Mouse (Mus musculus): ENCODE results near the gene Trappc6a. TPM values are rescaled to one million over a fixed set of nuclear protein-coding genes. Genes with fewer than 3 reads are reported as not detected.

Gene Trappc6a
- total RNA-seq, 2 experiments from 2014 or later: 16.6 to 18.4 TPM

DNA sequence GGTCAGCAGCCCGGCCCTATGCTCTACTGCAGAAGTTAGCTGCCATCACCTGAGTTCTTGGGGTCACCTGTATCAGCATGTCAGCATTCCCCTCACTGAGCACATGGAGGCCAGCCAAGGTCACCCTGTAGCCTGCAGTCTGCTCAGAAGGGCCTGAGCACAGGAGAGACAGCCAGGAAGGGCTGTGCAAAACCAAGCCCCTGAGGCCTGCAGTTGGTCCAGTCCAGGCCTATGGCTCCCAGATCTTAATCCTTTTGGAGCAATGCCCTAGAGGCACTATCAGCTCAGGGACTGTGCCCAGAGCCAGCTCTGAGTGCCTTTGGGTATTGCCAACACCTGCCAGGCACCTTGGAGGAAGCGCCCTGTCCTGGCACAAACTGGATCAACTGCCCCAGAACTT is 48.9 kb downstream of the Trappc6a start:
- peak overlapping the region; percentile 24; the same call in 1 of the 2 replicates for H3K27ac ChIP-seq
- no peak overlapping the region for H3K4me3 ChIP-seq
- TF ChIP-seq CTCF (IDR thresholded peaks at IDR 0.05): no peak
- intact Hi-C loops (cut with DNase I): no loop called here
- no peak for DNase-seq (ENCODE audit: extremely low spot score in 1 of 2, low spot score in 2 of 2)

DNA sequence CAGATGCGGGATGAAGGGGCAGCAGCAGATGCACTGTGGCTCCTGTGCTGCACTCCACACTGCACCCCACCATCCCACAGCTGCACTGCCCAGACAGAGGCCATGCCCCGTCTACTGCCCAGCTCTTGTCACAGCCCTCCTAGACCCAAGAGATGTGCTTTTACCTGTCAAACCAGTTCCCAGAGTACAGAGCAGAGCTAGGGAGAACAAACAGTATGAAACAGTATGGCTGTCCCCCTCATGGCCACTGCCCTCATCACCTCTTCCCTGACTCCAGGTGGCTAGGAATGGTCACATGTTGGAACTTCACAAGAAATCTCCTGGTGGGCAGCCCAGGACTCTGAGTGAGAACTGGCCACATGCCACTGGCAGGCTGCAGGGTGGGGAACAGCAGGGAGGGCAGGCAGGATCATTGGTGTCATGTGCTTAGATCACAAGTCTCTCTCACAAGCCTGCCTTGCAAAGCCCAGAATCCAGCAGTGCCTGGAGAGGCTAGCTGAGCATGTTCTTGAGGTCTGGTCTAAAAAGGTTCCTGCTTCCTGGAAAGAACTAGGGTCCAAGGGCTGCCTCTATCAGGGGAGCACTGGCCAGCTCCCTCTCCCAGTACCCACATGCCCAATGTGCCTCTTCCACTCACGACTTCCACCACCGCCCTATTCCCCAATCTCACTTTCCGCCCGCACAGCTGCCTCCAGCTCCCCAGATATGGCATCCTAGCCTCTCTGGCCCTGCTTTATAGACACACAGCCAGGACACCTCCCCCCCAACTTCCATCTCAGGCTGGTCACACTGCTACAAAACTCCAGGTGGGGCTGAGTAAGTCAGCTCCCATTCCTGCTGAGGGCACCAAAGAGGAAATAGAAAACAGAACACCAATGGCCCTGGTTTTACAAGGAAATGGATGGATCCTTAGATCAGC is 50.0 kb downstream of the Trappc6a start:
- intact Hi-C loops (cut with DNase I): no loop called here
- TF ChIP-seq CTCF (IDR thresholded peaks at IDR 0.05): no peak
- DNase-seq (ENCODE audit: extremely low spot score in 1 of 2, low spot score in 2 of 2): peak in 1 of 2 experiments; percentile 47
- Histone ChIP-seq H3K27ac (peak overlapping the region; percentile 36; the same call in 1 of the 2 replicates), H3K4me3 (peak overlapping the region; percentile 16; the same call in 1 of the 2 replicates)

- DNase-seq (ENCODE audit: extremely low spot score in 1 of 2, low spot score in 2 of 2): no peak
- Histone ChIP-seq H3K27ac (peak overlapping the region; percentile 36; the same call in 1 of the 2 replicates), H3K4me3 (peak overlapping the region; percentile 16; the same call in 1 of the 2 replicates)
- peak; percentile 54 for TF ChIP-seq CTCF (IDR thresholded peaks at IDR 0.05)
- intact Hi-C loops (cut with DNase I): no loop called here
Observed at GRCm38 (mm10) chr7:19558965-19559364, 50.8 kb downstream of the Trappc6a start.

DNA sequence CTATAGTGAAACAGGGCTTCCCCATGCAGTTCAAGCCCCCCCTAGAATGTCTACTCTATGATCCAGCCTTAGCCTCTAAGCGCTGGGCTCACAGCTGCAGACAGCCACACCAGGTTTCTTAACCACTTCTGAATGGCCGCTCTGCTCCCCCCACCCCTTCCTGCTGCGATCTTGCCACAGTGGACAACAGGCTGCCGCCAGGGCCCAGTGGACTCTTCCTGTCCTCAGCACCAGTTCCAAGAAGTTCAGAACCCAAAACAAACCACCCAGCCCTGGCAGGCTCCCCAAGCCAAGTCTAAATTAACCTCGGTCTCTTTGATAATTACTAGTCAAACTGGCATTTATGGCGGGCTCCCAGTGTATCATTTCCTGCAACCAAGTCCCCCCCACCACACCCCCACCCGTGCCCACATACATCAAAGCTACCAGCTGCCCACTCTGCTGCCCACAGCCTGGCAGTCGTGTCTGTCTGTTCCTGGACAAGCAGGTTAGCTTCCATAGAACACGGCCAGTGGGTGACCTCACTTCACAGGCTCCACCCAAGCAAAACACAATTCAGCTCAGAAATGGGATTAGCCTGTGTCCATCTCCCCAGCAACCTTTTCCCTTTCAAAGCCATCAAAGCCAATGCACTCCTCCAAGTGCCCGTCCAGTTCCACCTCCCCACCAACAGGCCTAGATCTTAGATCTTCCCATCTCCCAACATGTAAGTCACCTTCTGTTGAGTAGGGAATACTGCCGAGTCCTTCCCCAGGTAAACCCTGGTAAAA is 52.5 kb downstream of the Trappc6a start:
- DNase-seq (ENCODE audit: extremely low spot score in 1 of 2, low spot score in 2 of 2): no peak
- TF ChIP-seq CTCF (IDR thresholded peaks at IDR 0.05): no peak
- Histone ChIP-seq H3K27ac (peak overlapping the region; percentile 99), H3K4me3 (peak overlapping the region; percentile 96)
- intact Hi-C loops (cut with DNase I): loop anchor here (5.0 kb wide), 1 partner anchor 53 kb away; the partner anchor contains the start of genes Bloc1s3 and Trappc6a

DNA sequence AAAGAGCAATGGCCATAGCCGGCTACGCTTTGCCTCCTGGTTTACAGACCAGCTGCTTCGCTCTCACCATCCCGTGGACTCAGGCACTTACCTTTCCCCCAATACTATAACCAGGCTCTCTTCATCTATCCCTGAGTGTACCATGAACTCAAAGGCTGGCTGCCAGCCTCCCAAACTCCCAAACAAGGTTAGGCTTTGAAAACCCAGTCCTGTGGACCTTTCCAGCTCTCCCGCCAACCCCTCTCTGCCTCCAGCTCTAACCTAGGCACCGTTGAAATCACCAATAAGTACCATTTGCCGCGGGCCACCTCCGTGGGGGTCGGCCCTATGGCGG is 53.2 kb downstream of the Trappc6a start:
- H3K27ac ChIP-seq: peak overlapping the region; percentile 99
- DNase-seq (ENCODE audit: extremely low spot score in 1 of 2, low spot score in 2 of 2): no peak
- intact Hi-C loops (cut with DNase I): loop anchor here (5.0 kb wide), 1 partner anchor 54 kb away; the partner anchor contains the start of genes Bloc1s3 and Trappc6a
- H3K4me3 ChIP-seq: peak overlapping the region; percentile 96
- no peak for TF ChIP-seq CTCF (IDR thresholded peaks at IDR 0.05)

GRCm38 (mm10) chr7:19561765-19562642 is 53.8 kb downstream of the Trappc6a start:
- H3K4me3 ChIP-seq: peak overlapping the region; percentile 96
- peak overlapping the region; percentile 99 for H3K27ac ChIP-seq
- intact Hi-C loops (cut with DNase I): loop anchor here (2.0 to 5.0 kb wide), 2 partner anchors 55 to 103 kb away; partner anchors contain the start of genes Bloc1s3, Mark4 and Trappc6a
- TF ChIP-seq CTCF (IDR thresholded peaks at IDR 0.05): no peak
- DNase-seq (ENCODE audit: extremely low spot score in 1 of 2, low spot score in 2 of 2): peak; percentile 84 to 88

DNA sequence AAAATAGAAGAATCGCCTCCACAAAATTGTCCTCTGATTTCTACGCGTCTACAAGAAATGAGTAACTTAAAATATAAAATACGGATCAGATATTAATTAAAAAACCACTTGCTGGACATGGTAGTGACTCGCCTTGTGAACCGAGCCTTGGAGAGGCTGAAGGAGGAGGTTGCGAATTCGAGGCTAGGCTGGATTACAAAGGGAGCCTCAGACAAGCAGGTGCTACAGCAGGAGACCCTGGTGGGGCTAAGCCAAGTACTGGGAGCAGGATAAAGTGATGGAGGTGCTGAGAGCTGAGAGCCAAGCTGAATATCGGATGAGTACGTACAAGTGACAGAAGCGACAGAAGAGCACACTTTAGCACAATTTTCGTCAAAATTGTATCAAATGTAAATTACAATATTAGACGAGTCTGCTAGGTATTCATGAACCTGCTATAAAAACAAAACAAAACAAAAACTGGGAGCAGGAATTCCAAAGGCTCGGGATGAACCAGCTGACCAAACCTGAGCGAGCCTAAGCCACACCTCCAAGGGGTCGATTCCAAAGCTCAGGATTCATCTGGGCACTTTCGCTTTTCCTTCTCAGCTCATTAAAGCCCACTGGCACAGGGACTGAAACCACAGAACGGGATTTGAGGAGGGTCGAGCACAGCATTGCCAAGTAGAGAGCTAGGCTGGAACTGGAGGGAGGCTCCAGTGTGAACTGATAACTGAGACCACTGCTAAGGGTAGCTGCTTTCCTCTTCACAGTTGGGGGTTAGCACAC is 54.6 kb downstream of the Trappc6a start, which contains the start of gene Ppp1r37:
Gene Ppp1r37, minus strand, starts transcription at position 434 of the 768 bp plus-strand sequence.
- Histone ChIP-seq H3K27ac (peak within 1 kb of the TSS; percentile 99), H3K4me3 (peak within 1 kb of the TSS; percentile 96)
- no peak for TF ChIP-seq CTCF (IDR thresholded peaks at IDR 0.05)
- intact Hi-C loops (cut with DNase I): loop anchor here (2.0 to 5.0 kb wide), 2 partner anchors 56 to 104 kb away; partner anchors contain the start of genes Bloc1s3, Mark4 and Trappc6a
- DNase-seq (ENCODE audit: extremely low spot score in 1 of 2, low spot score in 2 of 2): peak in 1 of 2 experiments; percentile 13

DNA sequence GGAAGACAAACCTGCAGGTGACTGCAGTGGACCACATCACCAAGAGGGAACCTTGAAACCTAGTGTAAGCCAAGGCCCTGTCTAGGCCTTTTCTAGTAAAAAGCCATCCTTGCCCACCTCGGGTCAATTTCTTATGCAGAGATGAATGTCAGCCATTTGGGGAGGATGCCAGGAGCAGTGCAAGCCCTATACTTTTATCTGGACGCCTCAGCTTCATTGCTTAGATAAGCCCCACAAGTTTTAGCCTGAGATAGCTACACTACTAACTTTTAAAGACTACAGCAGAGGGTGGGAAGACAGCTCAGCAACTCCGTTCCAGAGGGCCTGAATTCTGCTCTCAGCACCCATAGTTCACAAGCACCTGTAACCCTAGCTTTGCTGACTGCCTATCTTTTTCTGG is 55.7 kb downstream of the Trappc6a start:
- no peak for DNase-seq (ENCODE audit: extremely low spot score in 1 of 2, low spot score in 2 of 2)
- no peak overlapping the region for H3K4me3 ChIP-seq
- intact Hi-C loops (cut with DNase I): loop anchor here (2.0 to 5.0 kb wide), 2 partner anchors 57 to 105 kb away; partner anchors contain the start of genes Bloc1s3, Mark4 and Trappc6a
- no peak for TF ChIP-seq CTCF (IDR thresholded peaks at IDR 0.05)
- no peak overlapping the region for H3K27ac ChIP-seq

DNA sequence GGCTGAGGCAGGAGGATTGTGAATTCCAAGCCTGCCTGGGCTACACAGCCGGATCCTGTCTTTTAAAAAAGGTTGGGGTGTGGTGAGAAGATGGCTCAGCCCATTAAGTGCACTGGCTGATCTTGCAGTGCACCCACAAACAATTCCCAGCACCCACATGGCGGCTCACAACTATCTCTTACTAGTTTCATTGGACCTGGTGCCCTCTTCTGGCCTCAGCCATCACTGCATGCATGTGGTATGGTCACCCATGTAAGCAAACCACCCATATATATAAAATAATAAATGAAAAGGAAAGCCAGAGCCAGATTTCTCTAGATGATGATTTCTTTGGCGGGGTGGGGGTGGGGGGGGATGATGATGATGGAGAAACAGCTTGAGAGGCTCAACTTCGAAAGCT is 56.3 kb downstream of the Trappc6a start:
- intact Hi-C loops (cut with DNase I): loop anchor here (5.0 kb wide), 1 partner anchor 57 kb away; the partner anchor contains the start of genes Bloc1s3 and Trappc6a
- H3K27ac ChIP-seq: no peak overlapping the region
- DNase-seq (ENCODE audit: extremely low spot score in 1 of 2, low spot score in 2 of 2): no peak
- peak; percentile 26 for TF ChIP-seq CTCF (IDR thresholded peaks at IDR 0.05)
- H3K4me3 ChIP-seq: no peak overlapping the region

Other genes starting within 250 kb of the Trappc6a start
- 10 to 100 TPM; 13.2 to 14.6 TPM for gene Vasp, start 236.6 kb upstream of the Trappc6a start, total RNA-seq (2021)
- not detected for gene Ppm1n, start 228.3 kb upstream of the Trappc6a start, total RNA-seq (2021)
- 100 to 1,000 TPM; 110 to 122 TPM for gene Rtn2, start 225.8 kb upstream of the Trappc6a start, total RNA-seq (2021)
- 10 to 100 TPM; 27.0 to 59.5 TPM for gene Fosb, start 198.3 kb upstream of the Trappc6a start, total RNA-seq (2021)
- 10 to 100 TPM; 48.9 to 51.8 TPM for gene Ercc1, start 163.6 kb upstream of the Trappc6a start, total RNA-seq (2021)
- gene Cd3eap, start 148.9 kb upstream of the Trappc6a start, total RNA-seq (2021): 10 to 100 TPM; 17.0 to 17.8 TPM
- gene Ppp1r13l, start 148.6 kb upstream of the Trappc6a start, total RNA-seq (2021): 1 to 10 TPM; 7.7 to 7.8 TPM
- gene Ercc2, start 126.4 kb upstream of the Trappc6a start, total RNA-seq (2021): 10 to 100 TPM; 37.2 TPM
- gene Klc3, start 104.3 kb upstream of the Trappc6a start, total RNA-seq (2021): 1 to 10 TPM; 2.4 to 4.1 TPM
- not detected for gene Ckm, start 103.6 kb upstream of the Trappc6a start, total RNA-seq (2021)
- gene Mark4, start 49.6 kb upstream of the Trappc6a start, total RNA-seq (2021): 10 to 100 TPM; 79.1 to 79.5 TPM
- gene Exoc3l2, start 45.1 kb upstream of the Trappc6a start, total RNA-seq (2021): under 1 TPM; 0.26 to 0.36 TPM
- gene Bloc1s3, start within 50 bp of the Trappc6a start, total RNA-seq (2021): 1 to 10 TPM; 6.7 to 7.9 TPM
- gene Nkpd1, start 9.4 kb downstream of the Trappc6a start, total RNA-seq (2021): under 1 TPM; 0.44 to 0.84 TPM
- gene Ppp1r37, start 54.7 kb downstream of the Trappc6a start, total RNA-seq (2021): 100 to 1,000 TPM; 148 to 150 TPM
- 1 to 10 TPM; 1.5 to 2.0 TPM for gene Zfp296, start 68.9 kb downstream of the Trappc6a start, total RNA-seq (2021)
- gene Gemin7, start 69.2 kb downstream of the Trappc6a start, total RNA-seq (2021): 10 to 100 TPM; 50.1 to 50.8 TPM
- 10 to 100 TPM; 92.7 to 98.3 TPM for gene Clasrp, start 96.1 kb downstream of the Trappc6a start, total RNA-seq (2021)
- gene Relb, start 121.0 kb downstream of the Trappc6a start, total RNA-seq (2021): 1 to 10 TPM; 7.2 to 7.7 TPM
- gene Clptm1, start 156.6 kb downstream of the Trappc6a start, total RNA-seq (2021): 100 to 1,000 TPM; 137 to 139 TPM
- gene Apoc2, start 169.5 kb downstream of the Trappc6a start, total RNA-seq (2021): not detected
- gene Gm44805, start 173.0 kb downstream of the Trappc6a start, total RNA-seq (2021): not detected
- not detected for gene Apoc4, start 173.1 kb downstream of the Trappc6a start, total RNA-seq (2021)
- gene Apoc1, start 184.3 kb downstream of the Trappc6a start, total RNA-seq (2021): 1 to 10 TPM; 3.5 to 3.7 TPM
- gene Apoe, start 190.8 kb downstream of the Trappc6a start, total RNA-seq (2021): 1,000 to 10,000 TPM; 1,824 to 1,912 TPM
- gene Tomm40, start 207.0 kb downstream of the Trappc6a start, total RNA-seq (2021): 100 to 1,000 TPM; 117 TPM
- 1 to 10 TPM; 7.9 to 8.2 TPM for gene Nectin2, start 242.1 kb downstream of the Trappc6a start, total RNA-seq (2021)

All from left cerebral cortex, adult 2 months (tissue).